Mouse (Mus musculus) spleen, adult 2 months (tissue): ENCODE results near the gene Aloxe3. TPM values are rescaled to one million over a fixed set of nuclear protein-coding genes. Genes with fewer than 3 reads are reported as not detected.

Experiments used
- DNase-seq, 2 experiments: peaks; one replicate each; pipeline versions ENCODE4 v3.0.0 to v3.0.0-alpha.2; 2012 to 2021; ENCODE audit warnings: low spot score in 2 of 2, low read depth in 1 of 2
- H3K27ac ChIP-seq: fragments of 200-500 bp; 2 replicates; pipeline ENCODE4 v1.5.1; 2012; ENCODE audit warnings: low read length, inconsistent platforms; ENCODE audit not compliant: insufficient read depth
- H3K27me3 ChIP-seq: fragments of 200-500 bp; 2 replicates; pipeline ENCODE4 v1.6.1; 2012; ENCODE audit warnings: mild to moderate bottlenecking, moderate library complexity, low read length, inconsistent platforms; ENCODE audit not compliant: control insufficient read depth, insufficient read depth
- H3K36me3 ChIP-seq: fragments of 200-500 bp; 2 replicates; pipeline ENCODE4 v1.6.1; 2012; ENCODE audit warnings: mild to moderate bottlenecking, low read length, inconsistent platforms; ENCODE audit not compliant: control insufficient read depth, insufficient read depth
- H3K4me1 ChIP-seq: fragments of 200-500 bp; 2 replicates; pipeline ENCODE4 v1.6.1; 2011; ENCODE audit warnings: inconsistent platforms; ENCODE audit not compliant: control insufficient read depth, insufficient read depth, insufficient read length
- H3K4me3 ChIP-seq: fragments of 200-500 bp; 2 replicates; pipeline ENCODE4 v1.5.1; 2011; ENCODE audit warnings: mild to moderate bottlenecking, inconsistent platforms; ENCODE audit not compliant: insufficient read depth, insufficient read length; ENCODE audit errors: extremely low read depth
- CTCF ChIP-seq: fragments of 200-500 bp; IDR thresholded peaks from 2 replicates; pipeline ENCODE4 v1.5.1; 2011; ENCODE audit warnings: mild to moderate bottlenecking, inconsistent platforms; ENCODE audit not compliant: insufficient read depth, insufficient read length, insufficient replicate concordance; ENCODE audit errors: extremely low read depth
- POLR2A ChIP-seq: fragments of 200-500 bp; IDR thresholded peaks from 2 replicates; pipeline ENCODE4 v1.6.1; 2011; ENCODE audit warnings: low read depth, low read length, inconsistent platforms
- WGBS: fragments of 180-500 bp; shearing (Covaris S2); methylation state at CpG from one replicate; pipeline ENCODE4 v1.1.7; 2018; 5-methylcytosine and 5-hydroxymethylcytosine counted together
- polyA plus RNA-seq: library from polyadenylated mRNA; depleted of rRNA; stranded (reverse); fragments of >200 nt; gene quantifications from 2 replicates; pipeline ENCODE4 v1.2.3, GENCODE M21; 2012

Gene Aloxe3
- polyA plus RNA-seq, 1 experiment, result 2.8 TPM

DNA sequence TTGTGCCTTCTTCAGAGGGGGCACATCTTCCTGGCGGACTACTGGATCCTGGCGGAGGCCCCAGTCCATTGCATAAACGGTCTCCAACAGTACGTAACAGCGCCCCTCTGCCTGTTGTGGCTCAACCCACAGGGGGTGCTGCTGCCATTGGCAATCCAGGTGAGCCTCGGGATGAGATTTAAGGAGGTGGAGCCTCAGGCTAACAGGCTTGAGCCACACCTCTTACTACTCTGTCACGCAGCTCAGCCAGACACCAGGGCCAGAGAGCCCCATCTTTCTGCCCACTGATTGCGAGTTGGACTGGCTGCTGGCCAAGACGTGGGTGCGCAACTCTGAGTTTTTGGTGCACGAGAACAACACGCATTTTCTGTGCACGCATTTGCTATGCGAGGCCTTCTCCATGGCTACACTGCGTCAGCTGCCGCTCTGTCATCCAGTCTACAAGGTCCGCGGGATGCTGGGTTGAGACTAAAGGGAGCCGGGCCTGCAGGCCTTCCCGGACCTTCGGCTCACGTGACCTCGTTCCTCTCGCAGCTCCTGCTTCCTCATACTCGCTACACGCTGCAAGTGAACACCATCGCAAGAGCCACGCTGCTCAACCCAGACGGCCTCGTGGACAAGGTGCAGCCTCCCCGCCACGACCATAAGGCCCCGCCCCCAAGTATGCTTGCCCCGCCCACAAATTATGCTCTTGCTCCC lies 8.4 kb downstream of the Aloxe3 start:
- peak in 1 of 2 experiments; percentile 18 for DNase-seq

DNA sequence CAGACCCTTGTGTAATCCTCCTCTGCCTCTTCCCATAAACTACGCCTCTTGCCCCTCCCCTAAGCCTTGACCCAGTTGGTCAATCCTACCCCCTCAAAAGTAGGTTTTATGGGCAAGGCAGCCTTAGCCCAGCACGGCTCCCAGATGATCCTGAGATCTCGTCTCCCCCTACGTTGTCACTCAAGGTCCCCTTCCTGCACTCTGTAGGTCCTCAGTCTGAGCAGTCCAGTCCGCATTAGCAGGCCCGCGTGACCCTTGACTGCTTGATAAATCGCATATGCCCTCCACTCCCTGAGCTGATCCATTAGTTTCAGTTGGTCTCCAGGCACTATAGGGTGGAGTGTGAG lies 8.9 kb downstream of the Aloxe3 start:
- Histone ChIP-seq H3K27ac (no peak overlapping the region), H3K36me3 (no peaks in the 10 kb centered on the region), H3K4me1 (peaks cover 7% of the 10 kb centered on the region; the same call in 1 of the 2 replicates), H3K27me3 (no peaks in the 10 kb centered on the region), H3K4me3 (peak overlapping the region; percentile 51; the same call in 1 of the 2 replicates)
- no peak for DNase-seq
- TF ChIP-seq POLR2A (no peak), CTCF (no peak)
- WGBS, result 76% methylated on average over 8 of the region's 8 CpGs

More for the DNA sequence above, 8.4 kb downstream of the Aloxe3 start:
- 10% methylated on average over 34 of the region's 34 CpGs for WGBS
- Histone ChIP-seq H3K27me3 (no peaks in the 10 kb centered on the region), H3K36me3 (no peaks in the 10 kb centered on the region), H3K27ac (no peak overlapping the region), H3K4me1 (peaks cover 7% of the 10 kb centered on the region; the same call in 1 of the 2 replicates), H3K4me3 (peak overlapping the region; percentile 51; the same call in 1 of the 2 replicates)
- no peak for TF ChIP-seq POLR2A
- no peak for TF ChIP-seq CTCF

DNA sequence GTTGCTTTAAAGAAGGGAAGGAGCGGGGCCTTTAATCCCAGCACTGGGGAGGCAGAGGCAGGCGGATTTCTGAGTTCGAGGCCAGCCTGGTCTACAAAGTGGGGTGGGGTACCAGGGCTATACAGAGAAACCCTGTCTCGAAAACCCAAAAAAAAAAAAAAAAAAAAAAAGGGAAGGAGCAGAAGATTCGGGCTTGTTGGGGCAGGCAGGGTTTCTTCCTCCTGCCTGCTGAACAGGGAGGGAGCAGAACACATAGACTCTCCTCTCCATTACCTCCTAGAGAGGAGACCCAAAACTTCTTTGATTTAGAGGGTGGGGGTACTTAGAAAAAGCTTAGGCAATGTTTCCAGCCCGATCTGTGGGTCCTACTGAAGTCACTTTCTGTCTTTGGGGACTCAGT lies 9.7 kb downstream of the Aloxe3 start:
- H3K4me3 ChIP-seq, result no peak overlapping the region
- H3K27me3 ChIP-seq, result no peaks in the 10 kb centered on the region
- no peak for TF ChIP-seq CTCF
- TF ChIP-seq POLR2A, result no peak
- H3K36me3 ChIP-seq, result no peaks in the 10 kb centered on the region
- WGBS, result 61% methylated on average over 6 of the region's 6 CpGs
- H3K27ac ChIP-seq, result no peak overlapping the region
- H3K4me1 ChIP-seq, result peaks cover 7% of the 10 kb centered on the region; the same call in 1 of the 2 replicates
- no peak for DNase-seq

DNA sequence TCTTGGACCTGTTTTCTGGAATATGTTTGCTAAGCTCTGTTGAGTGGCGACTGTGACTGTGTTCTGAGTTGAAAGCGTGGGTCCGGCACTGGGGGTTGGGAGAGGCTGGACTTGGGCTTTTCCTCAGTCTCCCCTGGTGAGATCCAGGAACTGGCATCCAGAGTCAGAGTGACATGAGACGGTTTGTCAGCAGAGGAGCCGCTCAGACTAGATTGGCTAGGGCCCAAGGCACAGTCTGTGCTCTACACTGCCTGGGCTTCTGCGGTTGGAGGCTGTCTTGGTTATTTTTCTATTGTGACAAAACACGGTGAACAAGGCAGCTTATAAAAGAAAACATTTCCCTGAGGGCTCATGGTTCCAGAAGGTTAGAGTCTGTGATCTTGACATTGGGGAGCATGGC lies 21.9 kb downstream of the Aloxe3 start:
- no peaks in the 10 kb centered on the region for H3K36me3 ChIP-seq
- H3K4me3 ChIP-seq, result no peak overlapping the region
- no peak overlapping the region for H3K27ac ChIP-seq
- DNase-seq, result no peak
- no peaks in the 10 kb centered on the region for H3K4me1 ChIP-seq
- H3K27me3 ChIP-seq, result no peaks in the 10 kb centered on the region
- no peak for TF ChIP-seq POLR2A
- TF ChIP-seq CTCF, result no peak
- WGBS, result 81% methylated on average over 7 of the region's 7 CpGs

DNA sequence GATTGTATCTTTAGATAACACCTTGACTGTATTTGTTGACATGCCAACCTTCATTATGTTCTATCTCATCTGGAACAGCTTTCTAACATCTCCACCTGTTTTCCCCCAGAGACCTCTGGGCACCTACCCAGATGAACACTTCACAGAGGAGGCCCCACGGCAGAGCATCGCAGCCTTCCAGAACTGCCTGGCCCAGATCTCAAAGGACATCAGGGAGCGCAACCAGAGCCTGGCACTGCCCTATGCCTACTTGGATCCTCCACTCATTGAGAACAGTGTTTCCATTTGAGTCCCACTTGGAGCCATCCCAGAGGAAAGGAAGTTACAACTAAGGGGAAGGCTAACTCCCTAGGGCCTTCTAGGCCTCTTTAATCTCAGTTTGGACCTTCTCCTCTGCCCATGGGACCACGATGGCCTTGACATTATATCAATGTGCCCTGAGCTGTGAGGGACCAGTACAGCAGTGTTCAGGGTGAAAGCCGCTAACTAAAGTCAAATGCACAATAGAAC lies 22.8 kb downstream of the Aloxe3 start:
- TF ChIP-seq POLR2A (no peak), CTCF (no peak)
- 89% methylated on average over 5 of the region's 5 CpGs for WGBS

DNA sequence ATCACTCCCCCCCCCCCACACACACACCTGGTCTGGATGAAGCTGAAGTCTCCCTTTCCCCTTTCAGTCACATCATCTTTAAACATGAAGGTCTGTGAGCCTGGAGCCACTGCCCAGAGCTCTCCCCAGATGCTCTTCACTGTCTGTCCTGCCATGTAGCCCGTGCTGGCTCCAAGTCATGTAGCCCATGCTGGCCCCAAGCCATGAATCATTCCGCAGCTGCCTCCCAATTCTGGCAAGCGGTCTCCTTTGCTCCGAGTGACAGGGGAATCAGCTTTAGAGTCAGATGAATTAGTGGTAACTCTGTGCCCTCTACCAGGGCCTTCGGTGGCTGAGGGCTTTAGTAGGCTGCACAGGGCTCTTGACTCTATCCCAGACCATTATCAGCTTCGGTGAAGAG lies 24.0 kb downstream of the Aloxe3 start:
- no peak for DNase-seq
- WGBS, result 80% methylated on average over 6 of the region's 6 CpGs
- TF ChIP-seq CTCF, result no peak
- no peak for TF ChIP-seq POLR2A
- H3K27ac ChIP-seq, result no peak overlapping the region
- H3K4me1 ChIP-seq, result no peaks in the 10 kb centered on the region
- no peak overlapping the region for H3K4me3 ChIP-seq
- H3K27me3 ChIP-seq, result no peaks in the 10 kb centered on the region
- no peaks in the 10 kb centered on the region for H3K36me3 ChIP-seq

More for the DNA sequence above, 22.8 kb downstream of the Aloxe3 start:
- Histone ChIP-seq H3K36me3 (no peaks in the 10 kb centered on the region), H3K27ac (no peak overlapping the region), H3K27me3 (no peaks in the 10 kb centered on the region), H3K4me1 (no peaks in the 10 kb centered on the region), H3K4me3 (no peak overlapping the region)
- no peak for DNase-seq

DNA sequence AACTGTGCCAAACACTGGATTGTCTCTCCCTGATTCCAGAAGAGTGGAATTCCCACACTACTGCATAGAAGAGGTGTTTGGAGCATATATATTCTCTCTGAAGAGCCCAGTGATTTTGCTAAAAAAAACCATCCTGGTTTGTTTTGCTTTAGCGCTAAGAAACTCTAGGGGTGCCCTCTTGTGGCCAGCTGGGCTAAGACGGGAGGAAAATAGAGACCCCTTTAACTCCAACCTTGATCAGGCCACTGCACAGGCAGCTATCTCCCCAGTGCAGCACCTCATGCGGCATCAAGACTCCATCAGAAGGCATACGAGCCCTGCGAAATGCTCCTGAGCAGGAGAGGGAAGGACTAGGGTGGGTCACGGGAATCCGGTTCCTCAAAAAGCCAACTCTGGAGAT lies 24.7 kb downstream of the Aloxe3 start:
- TF ChIP-seq CTCF, result peak; percentile 43; the same call in 1 of the 2 replicates
- TF ChIP-seq POLR2A, result no peak
- DNase-seq, result peak; percentile 39 to 65
- no peaks in the 10 kb centered on the region for H3K36me3 ChIP-seq
- no peak overlapping the region for H3K27ac ChIP-seq
- no peaks in the 10 kb centered on the region for H3K4me1 ChIP-seq
- 3% methylated on average over 7 of the region's 7 CpGs for WGBS
- no peak overlapping the region for H3K4me3 ChIP-seq
- H3K27me3 ChIP-seq, result no peaks in the 10 kb centered on the region; the same call in 1 of the 2 replicates
